Mouse (Mus musculus) ES-Bruce4 (cell line): ENCODE measurements around the gene Zdhhc14.

Experiments
- CTCF ChIP-seq: IDR thresholded peaks from one replicate; pipeline ENCODE4 v1.8.1; 2011; ENCODE audit warnings: low read depth, low read length
- EP300 ChIP-seq: IDR thresholded peaks from 2 replicates; pipeline ENCODE4 v1.6.1; 2011; ENCODE audit warnings: low read depth, low read length; ENCODE audit not compliant: insufficient read depth
- POLR2A ChIP-seq: IDR thresholded peaks from one replicate; pipeline ENCODE4 v1.8.1; 2011; ENCODE audit warnings: low read length; ENCODE audit not compliant: insufficient read depth

- TF ChIP-seq CTCF (no peak), EP300 (no peak), POLR2A (no peak)
Measured at GRCm38 (mm10) chr17:5494832-5495231, 2.5 kb downstream of the Zdhhc14 start.
